Mouse (Mus musculus): ENCODE results near the gene Kcnh1.

Kcnh1 gene

DNA sequence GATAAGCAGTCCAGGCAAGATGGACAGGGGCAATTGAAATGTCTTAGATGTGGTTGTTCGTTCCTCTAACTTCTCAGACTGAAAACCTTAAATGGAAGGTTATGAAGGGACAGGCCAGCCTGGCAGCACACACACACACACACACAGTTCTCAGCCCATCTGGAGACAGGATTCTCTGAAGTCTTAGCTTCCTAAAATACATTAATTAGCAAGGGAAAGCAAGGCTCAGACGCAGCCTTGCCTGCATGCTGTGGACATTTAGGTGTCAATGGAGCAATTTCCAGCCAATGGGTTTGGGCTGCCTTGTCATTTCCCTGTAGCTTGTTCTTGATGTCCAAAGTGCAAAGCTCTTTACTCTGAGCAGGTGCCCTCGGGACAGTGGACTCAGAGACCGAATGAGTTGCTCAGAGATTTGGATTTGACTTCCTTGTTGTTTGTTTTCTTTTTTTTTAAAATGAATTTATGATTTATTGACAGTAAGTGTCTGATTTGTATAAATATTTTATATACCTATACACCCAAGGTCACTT lies 188.0 kb downstream of the Kcnh1 start:
- CTCF ChIA-PET = interaction anchor here in 1 of 4 experiments (0.6 kb wide), 1 partner anchor 71 kb away, joined by 3 read pairs; no protein-coding TSS in a partner anchor
- POLR2A ChIA-PET = no interaction called here

DNA sequence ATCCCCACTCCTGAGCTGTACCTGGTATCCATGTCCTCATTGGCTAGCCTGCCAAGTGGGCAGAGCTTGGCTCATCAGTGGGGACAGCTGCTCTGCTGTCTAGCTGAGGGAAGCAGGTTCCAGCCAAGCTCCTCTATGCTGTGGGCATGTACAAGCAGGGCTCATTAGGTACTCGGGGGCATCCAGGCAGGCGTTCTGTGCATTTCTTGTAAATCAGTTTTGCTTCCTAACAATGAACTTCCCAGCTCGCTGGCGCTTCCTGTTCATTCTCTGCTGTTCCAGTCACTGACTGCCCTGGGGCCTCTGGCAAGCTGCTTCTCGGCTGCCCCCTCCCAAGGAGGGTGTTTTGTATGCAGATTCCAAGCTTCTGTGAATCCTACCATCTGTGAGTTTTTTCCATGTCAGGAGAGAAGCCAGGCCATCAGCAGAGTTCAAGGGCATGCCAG lies 190.0 kb downstream of the Kcnh1 start:
- CTCF ChIA-PET = interaction anchor here in 2 of 4 experiments (0.9 to 1.4 kb wide), 2 partner anchors 63 to 331 kb away, joined by 3 to 4 read pairs; no protein-coding TSS in a partner anchor
- POLR2A ChIA-PET = interaction anchor here in 2 of 4 experiments (1.1 to 1.3 kb wide), 2 partner anchors 63 to 205 kb away, joined by 3 read pairs; no protein-coding TSS in a partner anchor

GRCm38 (mm10) chr1:192387624-192388023 lies 197.1 kb downstream of the Kcnh1 start:
- CTCF ChIA-PET = no interaction called here
- POLR2A ChIA-PET = no interaction called here

DNA sequence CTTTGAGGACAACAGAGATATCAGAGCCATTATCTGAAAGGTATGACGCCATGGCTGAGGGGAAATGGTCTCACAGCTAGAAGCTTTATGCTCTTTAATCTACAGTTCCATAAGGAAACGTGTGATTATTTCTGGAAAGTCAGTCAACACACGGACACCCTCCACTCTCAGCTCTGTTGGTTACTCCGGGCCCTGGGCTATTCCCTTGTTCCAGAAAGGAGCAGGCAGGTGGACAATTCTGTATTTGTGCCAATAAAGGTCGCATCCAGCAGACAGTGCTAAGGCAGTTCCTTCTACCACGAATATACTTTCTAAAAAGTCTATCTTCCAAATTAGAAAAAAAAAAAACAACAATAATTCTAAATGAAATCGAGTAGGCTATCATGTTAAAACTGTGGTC lies 200.5 kb downstream of the Kcnh1 start:
- CTCF ChIA-PET = no interaction called here
- POLR2A ChIA-PET = interaction anchor here in 1 of 4 experiments (1.8 kb wide), 1 partner anchor 12 kb away, joined by 5 read pairs; no protein-coding TSS in a partner anchor

DNA sequence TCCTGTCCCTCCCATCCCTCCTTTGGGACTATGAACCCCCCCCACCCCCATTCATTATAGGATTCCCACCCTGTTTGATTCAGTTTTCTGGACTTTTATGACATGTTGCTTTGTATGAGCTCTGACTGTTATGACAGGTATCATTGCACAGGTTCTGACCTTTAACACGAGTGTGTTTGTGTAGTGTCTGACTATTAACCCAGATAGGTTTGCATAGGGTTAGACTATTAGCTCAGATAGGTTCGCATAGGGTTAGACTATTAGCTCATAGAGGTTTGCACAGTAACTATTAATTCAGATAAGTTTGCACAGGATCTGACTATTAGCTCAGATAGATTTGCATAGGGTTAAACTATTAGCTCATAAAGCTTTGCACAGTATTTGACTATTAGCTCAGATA lies 201.7 kb downstream of the Kcnh1 start:
- POLR2A ChIA-PET = interaction anchor here in 1 of 4 experiments (0.6 to 1.8 kb wide), 3 partner anchors 11 to 1165 kb away, joined by 4 to 5 read pairs (median 5); no protein-coding TSS in a partner anchor

DNA sequence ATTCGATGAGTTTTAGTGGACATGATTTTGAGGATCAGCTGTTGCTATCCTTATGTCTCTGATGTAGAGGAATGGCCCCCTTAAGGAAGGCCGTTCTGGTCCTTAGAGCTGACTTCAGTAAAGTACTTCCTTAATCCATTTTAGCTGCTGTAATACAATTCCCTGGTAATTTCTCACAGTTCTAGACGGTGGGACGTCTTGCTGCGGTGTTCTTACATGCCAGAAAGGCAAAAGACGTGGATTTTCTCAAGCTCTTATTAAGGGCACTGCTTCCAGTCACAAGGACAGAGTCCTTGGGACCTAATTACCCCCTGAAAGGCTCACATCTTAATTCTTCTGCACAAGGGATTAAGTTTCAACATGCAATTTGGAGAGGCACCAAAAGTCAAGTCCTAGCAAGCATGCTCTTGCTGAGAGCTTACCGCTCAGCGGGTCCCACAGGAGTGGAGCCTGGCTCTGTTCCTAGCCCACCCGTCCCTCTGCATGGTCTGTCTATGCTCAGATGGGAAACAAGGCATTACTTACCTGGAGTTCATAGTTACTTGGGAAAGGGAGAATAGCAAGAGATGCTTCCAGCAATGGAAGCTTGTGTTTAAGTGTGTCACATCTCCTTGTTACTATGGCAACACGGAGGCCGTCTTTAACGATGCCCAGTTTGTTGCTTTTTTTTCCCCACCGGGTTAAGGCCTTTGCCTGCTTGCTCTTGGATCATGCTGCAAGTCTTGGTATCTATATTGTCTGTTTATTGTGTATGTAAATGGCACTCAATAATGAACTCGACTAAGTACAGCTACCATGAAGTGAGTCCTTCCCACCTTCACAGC lies 209.3 kb downstream of the Kcnh1 start:
- ChIA-PET POLR2A (no interaction called here), CTCF (no interaction called here)

More for the DNA sequence above, 201.7 kb downstream of the Kcnh1 start:
- CTCF ChIA-PET = interaction anchor here in 1 of 4 experiments (0.6 kb wide), 1 partner anchor 68 kb away, joined by 3 read pairs; no protein-coding TSS in a partner anchor

DNA sequence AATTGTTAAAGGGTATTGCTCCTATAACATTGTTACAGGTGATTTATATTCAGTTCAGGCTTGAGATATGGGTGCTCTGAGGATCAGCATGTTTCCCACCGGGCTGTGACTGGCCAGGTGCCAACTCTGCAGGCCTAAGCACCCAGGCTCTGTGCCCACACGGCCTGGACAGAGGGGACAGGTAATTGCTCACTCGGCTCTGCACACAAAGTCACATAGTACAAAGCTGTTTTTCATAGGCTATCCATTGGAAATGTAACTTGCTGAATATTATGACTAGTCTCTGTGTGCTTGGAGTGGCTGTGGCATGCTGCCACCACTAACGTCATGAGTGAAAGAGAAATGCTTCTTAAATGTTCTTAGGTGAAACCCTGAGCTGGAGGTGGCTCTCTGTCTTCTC lies 210.4 kb downstream of the Kcnh1 start:
- POLR2A ChIA-PET = no interaction called here
- CTCF ChIA-PET = no interaction called here

DNA sequence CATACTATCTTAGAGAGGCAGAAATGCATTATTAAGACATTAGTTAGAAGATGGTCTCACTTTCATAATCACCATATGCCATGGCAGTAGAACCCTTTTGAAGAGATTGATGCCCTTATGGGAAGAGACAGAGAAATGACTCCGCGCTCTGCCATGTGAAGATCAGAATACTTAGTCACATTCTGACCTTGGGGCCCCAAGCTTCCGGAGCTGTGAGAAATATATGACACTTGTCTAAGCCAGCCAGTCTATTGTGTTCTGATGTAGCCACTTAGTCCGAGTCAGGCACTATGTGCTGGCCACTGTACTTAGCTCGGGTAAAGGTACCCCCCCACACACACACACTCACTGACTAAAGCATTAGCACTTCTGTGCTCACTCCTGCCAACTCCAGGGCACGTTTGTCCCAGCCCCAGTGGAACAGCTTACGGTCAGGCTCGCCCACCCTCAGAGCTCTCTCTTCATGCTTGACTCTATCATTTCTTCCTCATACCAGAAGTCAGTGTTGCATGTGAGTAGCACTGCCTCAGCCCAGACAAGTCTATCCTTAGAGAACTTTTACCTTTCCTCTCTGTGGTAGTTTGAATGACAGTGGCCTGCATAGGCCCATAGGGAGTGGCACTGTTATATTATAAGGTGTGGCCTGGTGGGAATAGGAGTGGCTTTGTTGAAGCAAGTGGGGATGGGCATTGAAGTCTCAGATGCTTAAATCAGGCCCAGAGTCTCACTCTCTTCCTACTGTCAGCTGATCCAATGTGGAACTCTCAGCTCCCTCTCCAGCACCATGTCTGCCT lies 212.5 kb downstream of the Kcnh1 start:
- ChIA-PET POLR2A (interaction anchor here in 2 of 4 experiments (1.8 to 1.9 kb wide), 2 partner anchors 11 to 52 kb away, joined by 4 to 5 read pairs; no protein-coding TSS in a partner anchor), CTCF (no interaction called here)

- CTCF ChIA-PET = no interaction called here
- POLR2A ChIA-PET = no interaction called here
Observed at GRCm38 (mm10) chr1:192405136-192405535, 214.6 kb downstream of the Kcnh1 start.

DNA sequence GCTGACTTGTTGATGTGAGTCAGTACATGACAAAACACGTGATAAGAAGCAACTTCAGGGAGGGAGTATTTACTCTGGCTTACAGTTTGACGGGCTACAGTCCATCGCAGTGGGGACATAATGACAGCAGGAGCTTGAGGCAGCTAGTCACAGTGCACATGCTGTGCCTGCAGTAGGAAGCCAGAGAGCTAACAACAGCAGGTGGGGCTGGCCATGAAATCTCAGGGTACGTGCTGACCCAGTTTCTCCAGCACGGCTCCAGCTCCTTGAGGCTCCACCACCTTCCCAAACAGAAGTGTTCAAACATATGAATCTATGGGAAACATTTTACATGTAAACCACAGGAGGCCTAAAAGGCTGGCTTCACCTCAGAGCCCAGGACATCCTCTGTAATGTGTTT lies 216.0 kb downstream of the Kcnh1 start:
- CTCF ChIA-PET = no interaction called here
- POLR2A ChIA-PET = no interaction called here

GRCm38 (mm10) chr1:192415813-192416212 lies 225.2 kb downstream of the Kcnh1 start:
- POLR2A ChIA-PET = interaction anchor here in 1 of 4 experiments (0.6 kb wide), 1 partner anchor 18 kb away, joined by 3 read pairs; no protein-coding TSS in a partner anchor
- CTCF ChIA-PET = no interaction called here

DNA sequence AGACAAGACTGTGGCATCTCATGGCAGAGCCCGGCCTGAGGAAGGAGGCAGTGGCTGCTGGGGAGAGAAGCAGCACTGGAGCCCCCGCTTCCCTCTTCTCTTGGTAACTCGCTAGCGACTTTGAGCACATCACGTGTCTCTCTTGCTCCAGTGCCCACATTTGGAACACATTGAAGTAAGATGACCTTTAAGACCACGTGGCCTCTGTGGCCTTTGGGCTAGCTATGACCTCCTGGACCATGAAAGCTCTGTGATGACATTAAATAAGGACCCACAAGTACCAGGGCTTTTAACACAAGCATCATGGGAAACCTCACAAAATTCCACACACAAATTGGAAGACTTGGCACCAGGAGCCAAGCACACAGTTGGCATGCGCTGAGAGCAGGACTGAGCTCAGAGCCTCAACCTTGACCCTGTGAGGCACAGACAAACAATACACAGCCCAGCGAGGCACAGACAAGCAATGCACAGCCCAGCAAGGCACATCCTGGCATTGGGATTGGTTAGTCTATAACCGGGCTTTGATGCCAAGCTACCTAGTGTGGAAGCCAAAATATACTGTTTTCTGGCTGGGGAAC lies 225.8 kb downstream of the Kcnh1 start:
- ChIA-PET POLR2A (interaction anchor here in 1 of 4 experiments (0.6 kb wide), 1 partner anchor 18 kb away, joined by 3 read pairs; no protein-coding TSS in a partner anchor), CTCF (no interaction called here)

DNA sequence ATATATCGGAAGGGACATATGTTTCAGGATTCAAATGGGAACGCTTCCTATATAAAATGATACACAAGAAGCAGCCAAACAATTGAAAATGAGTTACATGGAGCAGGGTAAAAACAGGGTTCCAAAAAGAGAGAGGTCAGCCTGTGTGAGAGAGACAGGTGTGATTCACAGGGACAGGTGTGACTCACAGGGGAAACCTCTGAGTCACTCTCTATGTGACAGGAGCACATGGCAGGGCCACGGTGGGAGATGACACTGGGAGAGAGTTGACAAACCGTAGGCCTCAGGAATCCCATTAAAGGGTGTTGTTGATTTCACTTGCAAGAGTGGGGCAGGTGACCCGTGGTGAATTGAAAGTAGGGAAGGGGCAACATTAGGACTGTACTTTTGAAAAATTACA lies 228.6 kb downstream of the Kcnh1 start:
- ChIA-PET POLR2A (no interaction called here), CTCF (no interaction called here)

- ChIA-PET CTCF (no interaction called here), POLR2A (no interaction called here)
Observed at GRCm38 (mm10) chr1:192421377-192422166, 231.0 kb downstream of the Kcnh1 start.

- CTCF ChIA-PET = interaction anchor here in 2 of 4 experiments (0.6 to 1.6 kb wide), 2 partner anchors 12 to 23 kb away, joined by 3 to 7 read pairs; no protein-coding TSS in a partner anchor
- POLR2A ChIA-PET = interaction anchor here in 1 of 4 experiments (0.5 to 0.9 kb wide), 2 partner anchors 13 to 26 kb away, joined by 3 read pairs; no protein-coding TSS in a partner anchor
Observed at GRCm38 (mm10) chr1:192431423-192431822, 240.8 kb downstream of the Kcnh1 start.

DNA sequence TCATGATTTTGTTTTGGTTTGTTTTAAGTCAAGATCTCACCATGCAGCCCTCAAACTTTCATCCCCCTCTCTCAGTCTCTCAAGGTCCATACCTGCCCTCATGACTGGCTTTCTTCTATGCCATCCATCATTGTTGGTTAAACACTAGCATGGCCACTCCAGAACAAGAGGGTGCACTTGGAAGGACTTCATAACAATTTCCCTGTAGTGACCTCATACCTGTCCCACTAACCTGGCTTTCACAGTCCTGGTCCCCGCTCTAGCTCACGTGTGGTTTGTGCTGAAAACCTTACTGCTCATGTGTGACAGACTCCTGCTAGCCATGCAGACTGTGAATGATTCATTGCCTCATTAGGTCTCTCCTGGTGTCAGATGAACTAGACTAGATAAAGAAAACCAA lies 244.9 kb downstream of the Kcnh1 start:
- POLR2A ChIA-PET = no interaction called here
- CTCF ChIA-PET = interaction anchor here in 2 of 4 experiments (2.0 to 2.5 kb wide), 2 partner anchors 9 kb away, joined by 8 to 10 read pairs; no protein-coding TSS in a partner anchor

DNA sequence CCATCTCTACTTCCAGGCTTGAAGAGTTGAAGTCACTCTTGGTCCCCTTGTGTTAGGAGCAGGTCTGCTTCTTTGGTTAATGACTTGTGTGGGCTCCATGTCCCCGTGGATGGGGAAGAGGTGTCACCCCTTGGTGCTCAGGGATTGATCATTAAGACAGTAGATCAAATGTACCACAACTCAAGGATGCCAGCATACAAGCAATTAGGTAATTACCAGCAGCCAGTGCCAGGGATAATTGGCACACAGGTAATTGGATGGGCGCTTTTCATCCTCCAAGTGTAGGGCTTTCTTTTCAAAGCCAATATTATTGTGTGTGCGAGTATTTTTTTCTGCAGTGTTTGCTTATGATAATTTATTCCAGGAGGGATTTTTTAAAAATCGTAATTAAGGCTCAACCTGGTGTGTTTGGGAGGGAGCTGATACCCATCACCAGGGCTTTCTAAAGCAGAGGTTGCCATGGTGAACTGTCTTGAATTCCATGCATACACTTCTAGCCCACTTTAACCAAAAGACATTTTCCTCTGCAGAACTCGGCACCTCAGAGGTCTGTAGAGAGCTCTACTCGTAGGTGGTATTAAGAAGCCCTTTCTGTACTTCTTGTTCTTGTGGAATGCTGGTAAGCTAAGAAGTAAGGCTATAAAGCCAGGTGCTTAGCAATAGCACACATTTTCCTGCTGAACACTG lies 248.7 kb downstream of the Kcnh1 start:
- ChIA-PET POLR2A (interaction anchor here in 1 of 4 experiments (0.6 to 1.6 kb wide), 2 partner anchors 9 to 684 kb away, joined by 4 to 10 read pairs; no protein-coding TSS in a partner anchor), CTCF (no interaction called here)

Data from embryonic stem cell, embryonic (primary cell).